Mouse (Mus musculus): ENCODE results near the gene Cdc42ep5. TPM values are rescaled to one million over a fixed set of nuclear protein-coding genes. Genes with fewer than 3 reads are reported as not detected.
"Not testable (repeated sequence)": the region's sequence is repeated elsewhere in the genome, so short reads cannot be mapped to it uniquely, and the experiment has no call there.

The Cdc42ep5 gene
- 23.5 and 32.1 TPM in 2 replicates for polyA plus RNA-seq (2012; rRNA removed)

DNA sequence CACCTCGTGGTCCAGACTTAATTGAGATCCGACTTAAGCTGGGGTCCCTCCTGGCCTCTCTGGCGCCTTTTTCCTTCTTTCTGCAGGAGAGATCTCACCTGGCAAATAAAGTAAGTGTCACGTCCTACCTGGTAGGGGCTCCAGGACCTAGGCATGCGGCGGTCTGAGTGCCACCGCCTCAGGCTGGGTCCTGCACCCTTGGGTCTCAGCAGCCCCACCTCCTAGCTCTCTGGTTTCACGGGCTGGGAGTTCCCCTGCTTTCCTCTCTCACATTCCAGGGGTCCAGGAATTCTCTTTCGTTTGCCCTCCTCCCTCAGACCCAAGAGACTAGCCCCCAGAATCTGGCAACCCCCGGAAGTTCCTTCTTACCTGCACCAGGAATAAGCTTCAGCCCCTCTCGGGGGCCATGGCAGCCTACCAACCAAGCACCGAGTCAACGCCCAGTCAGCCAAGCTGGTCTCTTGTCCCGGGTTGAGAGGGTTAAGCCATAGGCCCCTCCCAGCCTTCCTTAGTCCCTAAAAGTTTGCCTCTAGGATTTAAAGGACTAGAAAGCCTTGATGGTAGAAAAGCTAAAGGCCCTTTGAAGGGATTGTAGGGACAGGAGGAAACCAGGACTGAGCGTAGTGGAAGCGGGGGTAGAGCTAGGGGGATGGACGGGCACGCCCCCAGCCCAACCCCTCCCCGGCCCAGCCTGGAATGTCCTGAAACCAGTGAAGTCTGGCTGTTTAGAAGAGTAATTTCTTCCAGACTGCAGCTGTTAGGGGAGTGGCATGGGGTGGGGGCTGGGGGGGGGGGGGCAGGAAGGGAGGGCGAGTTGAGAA lies at the start of gene Cdc42ep5:
Gene Cdc42ep5, minus strand, starts transcription at position 771 of the 821 bp plus-strand sequence.
- no peak for TF ChIP-seq CTCF (conservative IDR thresholded peaks at IDR 0.05; ENCODE audit: insufficient read depth, insufficient read length, low read depth, low read length)
- TF ChIP-seq POLR2A (IDR thresholded peaks at IDR 0.05; ENCODE audit: low read depth, low read length), result no peak
- Histone ChIP-seq H3K27me3 (replicated peaks; ENCODE audit: control insufficient read depth, insufficient read depth, low read length) (no peaks in the 10 kb centered on the region), H3K4me1 (ENCODE audit: control insufficient read depth, insufficient read depth, low read length) (peaks cover 11% of the 10 kb centered on the region), H3K27ac (ENCODE audit: insufficient read depth, low read depth, low read length) (peak within 1 kb of the TSS; percentile 81), H3K4me3 (ENCODE audit: insufficient read depth, low read depth, low read length) (peak within 1 kb of the TSS; percentile 62), H3K36me3 (ENCODE audit: control insufficient read depth, insufficient read depth, low read length) (no peaks in the 10 kb centered on the region)
- peak; percentile 74 for DNase-seq
- WGBS, result 1% methylated on average over 19 of the region's 20 CpGs

DNA sequence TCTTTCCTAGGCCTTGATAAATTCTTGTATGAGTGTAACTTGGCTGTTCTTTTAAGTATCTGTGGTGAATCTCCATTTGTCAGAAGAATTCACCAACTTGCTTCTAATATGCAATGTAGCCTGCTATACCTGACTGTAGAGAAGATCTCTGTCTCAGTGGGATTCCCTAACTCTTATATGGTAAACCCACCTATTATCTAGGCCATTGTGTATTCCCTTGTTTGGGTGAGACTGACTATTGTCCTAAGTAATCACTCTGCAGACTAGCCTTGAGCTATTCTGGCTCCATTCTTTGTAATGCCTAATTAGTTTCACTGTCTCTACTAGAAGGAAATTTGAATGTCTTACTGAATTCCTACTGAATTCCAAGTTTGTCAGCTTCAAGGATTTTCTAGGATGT lies 48.8 kb upstream of the Cdc42ep5 start:
- not testable (repeated sequence) for DNase-seq; H3K27me3 ChIP-seq (replicated peaks; ENCODE audit: control insufficient read depth, insufficient read depth, low read length); H3K4me3 ChIP-seq (ENCODE audit: insufficient read depth, low read depth, low read length); H3K36me3 ChIP-seq (ENCODE audit: control insufficient read depth, insufficient read depth, low read length); H3K27ac ChIP-seq (ENCODE audit: insufficient read depth, low read depth, low read length); H3K4me1 ChIP-seq (ENCODE audit: control insufficient read depth, insufficient read depth, low read length)

DNA sequence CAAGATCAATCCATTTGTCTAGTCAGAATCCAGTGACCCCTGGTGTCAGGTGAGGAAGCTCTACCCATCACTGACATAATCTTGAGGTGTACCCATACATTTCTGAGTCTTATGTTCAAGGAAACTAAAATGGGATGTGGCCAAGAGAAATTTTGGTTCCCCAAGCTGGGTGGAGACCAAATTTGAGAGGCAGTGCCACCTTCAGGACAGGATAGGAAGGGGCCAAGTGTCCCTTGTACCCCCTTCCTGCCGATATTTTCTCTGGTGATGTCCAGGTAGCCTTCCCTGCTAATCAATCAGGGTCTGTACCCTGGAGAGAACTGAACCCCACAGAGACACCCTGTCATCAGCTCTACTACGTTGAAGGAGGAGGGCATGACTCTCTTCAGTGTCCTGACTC lies 44.0 kb upstream of the Cdc42ep5 start:
- 28% methylated on average over 2 of the region's 2 CpGs for WGBS
- no peak overlapping the region for H3K27ac ChIP-seq (ENCODE audit: insufficient read depth, low read depth, low read length)
- H3K27me3 ChIP-seq (replicated peaks; ENCODE audit: control insufficient read depth, insufficient read depth, low read length), result no peaks in the 10 kb centered on the region
- TF ChIP-seq CTCF (conservative IDR thresholded peaks at IDR 0.05; ENCODE audit: insufficient read depth, insufficient read length, low read depth, low read length), result 0 out of 2 replicates have a peak, but pooled peaks have one; percentile 28
- no peak for TF ChIP-seq POLR2A (IDR thresholded peaks at IDR 0.05; ENCODE audit: low read depth, low read length)
- no peak for DNase-seq
- no peak overlapping the region for H3K4me3 ChIP-seq (ENCODE audit: insufficient read depth, low read depth, low read length)
- no peaks in the 10 kb centered on the region for H3K36me3 ChIP-seq (ENCODE audit: control insufficient read depth, insufficient read depth, low read length)
- no peaks in the 10 kb centered on the region for H3K4me1 ChIP-seq (ENCODE audit: control insufficient read depth, insufficient read depth, low read length)

DNA sequence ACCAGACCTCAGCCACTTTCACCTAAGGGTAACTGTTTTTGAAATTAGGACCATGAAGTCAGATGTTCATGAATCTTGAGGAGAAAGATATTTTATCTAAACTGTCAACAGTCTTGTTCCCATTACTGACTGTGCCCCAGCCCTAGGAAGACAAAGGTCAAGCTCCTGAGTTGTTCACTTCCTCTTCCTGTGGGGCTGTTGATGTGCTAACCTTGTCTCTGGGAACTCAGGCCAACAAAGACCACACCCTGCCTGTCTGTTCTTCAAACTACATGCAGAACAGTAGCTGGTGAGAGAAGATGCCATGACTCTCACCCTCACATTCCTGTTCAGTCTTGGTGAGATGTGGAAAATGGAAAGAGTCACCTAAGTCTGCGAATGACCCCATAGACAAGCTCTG lies 42.5 kb upstream of the Cdc42ep5 start:
- Histone ChIP-seq H3K27me3 (replicated peaks; ENCODE audit: control insufficient read depth, insufficient read depth, low read length) (no peaks in the 10 kb centered on the region), H3K4me1 (ENCODE audit: control insufficient read depth, insufficient read depth, low read length) (no peaks in the 10 kb centered on the region), H3K36me3 (ENCODE audit: control insufficient read depth, insufficient read depth, low read length) (no peaks in the 10 kb centered on the region), H3K4me3 (ENCODE audit: insufficient read depth, low read depth, low read length) (no peak overlapping the region), H3K27ac (ENCODE audit: insufficient read depth, low read depth, low read length) (no peak overlapping the region)
- DNase-seq, result no peak
- TF ChIP-seq CTCF (conservative IDR thresholded peaks at IDR 0.05; ENCODE audit: insufficient read depth, insufficient read length, low read depth, low read length), result no peak
- TF ChIP-seq POLR2A (IDR thresholded peaks at IDR 0.05; ENCODE audit: low read depth, low read length), result no peak
- WGBS, result 84% methylated on average over 1 of the region's 1 CpGs

DNA sequence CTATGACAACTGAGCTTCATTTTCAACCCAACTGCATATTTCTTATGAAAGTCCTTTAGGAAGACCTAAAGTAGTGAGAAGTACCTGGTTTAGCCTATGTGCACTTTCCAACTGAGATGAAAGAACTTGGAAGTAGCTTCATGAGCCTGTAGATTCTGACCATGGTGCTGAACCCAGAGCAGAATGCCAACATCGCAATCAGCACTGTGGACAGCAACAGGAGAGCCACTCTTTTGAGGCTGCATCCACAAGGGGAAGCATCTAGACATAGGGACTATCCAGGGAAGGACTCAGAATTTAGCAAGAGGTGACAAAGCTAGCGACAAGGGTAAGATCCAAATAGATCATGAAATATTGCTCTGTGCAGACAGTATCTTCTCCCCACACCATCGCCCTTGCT lies 13.8 kb upstream of the Cdc42ep5 start:
- Histone ChIP-seq H3K4me3 (ENCODE audit: insufficient read depth, low read depth, low read length) (no peak overlapping the region), H3K27ac (ENCODE audit: insufficient read depth, low read depth, low read length) (no peak overlapping the region), H3K27me3 (replicated peaks; ENCODE audit: control insufficient read depth, insufficient read depth, low read length) (no peaks in the 10 kb centered on the region), H3K4me1 (ENCODE audit: control insufficient read depth, insufficient read depth, low read length) (no peaks in the 10 kb centered on the region), H3K36me3 (ENCODE audit: control insufficient read depth, insufficient read depth, low read length) (no peaks in the 10 kb centered on the region)
- DNase-seq, result peak; percentile 44
- 35% methylated on average over 3 of the region's 3 CpGs for WGBS
- TF ChIP-seq CTCF (conservative IDR thresholded peaks at IDR 0.05; ENCODE audit: insufficient read depth, insufficient read length, low read depth, low read length) (no peak), POLR2A (IDR thresholded peaks at IDR 0.05; ENCODE audit: low read depth, low read length) (no peak)

DNA sequence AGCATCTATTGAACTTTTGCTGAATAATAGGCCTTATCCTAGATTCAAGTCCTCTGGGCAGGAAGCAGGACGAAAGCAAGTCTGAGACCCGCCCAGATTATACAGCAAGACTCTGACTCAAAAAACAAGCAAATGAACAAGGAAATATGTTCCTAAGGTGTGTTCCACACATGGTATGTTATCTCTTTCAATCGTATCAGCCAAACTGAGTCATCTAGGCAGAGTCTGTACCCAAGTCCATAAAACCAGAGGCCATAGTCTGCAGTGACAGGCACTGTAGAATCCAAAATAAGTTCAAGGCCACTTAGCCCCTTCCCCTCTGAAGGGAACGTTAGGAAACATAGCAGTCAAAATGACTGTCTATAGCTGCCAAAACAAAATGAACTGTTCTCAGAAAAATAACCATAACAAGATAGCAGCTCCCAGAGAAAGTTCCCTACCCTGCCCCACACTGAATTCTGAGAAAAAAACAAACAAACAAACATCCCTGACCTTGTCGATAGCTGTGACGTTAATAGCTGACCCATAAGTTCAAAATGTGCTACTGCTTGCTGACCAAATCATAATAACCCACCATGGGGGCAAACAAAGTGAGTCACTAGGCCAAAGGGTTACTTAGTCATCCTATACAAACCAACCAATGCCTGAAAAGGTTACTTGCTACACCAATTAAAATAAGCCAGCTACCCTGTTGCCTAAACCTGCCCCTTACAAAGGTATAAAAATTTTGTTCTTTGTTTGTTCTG lies 5.7 kb upstream of the Cdc42ep5 start:
- WGBS, result 68% methylated on average over 6 of the region's 6 CpGs
- no peak for DNase-seq
- TF ChIP-seq POLR2A (IDR thresholded peaks at IDR 0.05; ENCODE audit: low read depth, low read length) (no peak), CTCF (conservative IDR thresholded peaks at IDR 0.05; ENCODE audit: insufficient read depth, insufficient read length, low read depth, low read length) (no peak)
- no peak overlapping the region for H3K27ac ChIP-seq (ENCODE audit: insufficient read depth, low read depth, low read length)
- peaks cover 4% of the 10 kb centered on the region for H3K4me1 ChIP-seq (ENCODE audit: control insufficient read depth, insufficient read depth, low read length)
- no peaks in the 10 kb centered on the region for H3K36me3 ChIP-seq (ENCODE audit: control insufficient read depth, insufficient read depth, low read length)
- no peaks in the 10 kb centered on the region for H3K27me3 ChIP-seq (replicated peaks; ENCODE audit: control insufficient read depth, insufficient read depth, low read length)
- H3K4me3 ChIP-seq (ENCODE audit: insufficient read depth, low read depth, low read length), result no peak overlapping the region

DNA sequence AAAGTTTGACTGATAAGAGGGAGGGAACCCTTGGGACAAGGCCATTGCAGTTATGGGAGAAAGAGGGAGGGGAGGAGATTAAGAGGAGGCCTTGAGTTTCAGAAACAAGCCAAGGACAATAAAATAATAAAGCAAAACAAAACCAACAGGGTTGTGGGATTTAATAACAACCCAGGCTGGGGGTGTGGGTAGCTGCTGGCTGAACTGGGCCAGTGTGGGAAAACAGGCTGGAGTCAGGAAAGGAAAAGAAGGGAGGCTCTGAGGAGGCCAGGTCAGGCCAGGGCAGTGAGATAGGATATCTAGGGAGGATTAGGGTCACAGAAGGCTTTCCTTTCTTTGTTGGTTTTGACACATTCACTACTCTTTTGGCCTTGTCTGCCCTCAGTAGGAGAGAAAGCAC lies 2.4 kb upstream of the Cdc42ep5 start:
- peaks cover 11% of the 10 kb centered on the region for H3K4me1 ChIP-seq (ENCODE audit: control insufficient read depth, insufficient read depth, low read length)
- H3K27ac ChIP-seq (ENCODE audit: insufficient read depth, low read depth, low read length), result no peak overlapping the region; the same call in 1 of the 2 replicates
- H3K4me3 ChIP-seq (ENCODE audit: insufficient read depth, low read depth, low read length), result no peak overlapping the region
- DNase-seq, result no peak
- TF ChIP-seq POLR2A (IDR thresholded peaks at IDR 0.05; ENCODE audit: low read depth, low read length), result no peak
- no peak for TF ChIP-seq CTCF (conservative IDR thresholded peaks at IDR 0.05; ENCODE audit: insufficient read depth, insufficient read length, low read depth, low read length)
- no peaks in the 10 kb centered on the region for H3K36me3 ChIP-seq (ENCODE audit: control insufficient read depth, insufficient read depth, low read length)
- H3K27me3 ChIP-seq (replicated peaks; ENCODE audit: control insufficient read depth, insufficient read depth, low read length), result no peaks in the 10 kb centered on the region

Data from kidney, adult 2 months (tissue).